Mouse (Mus musculus) liver, adult 2 months (tissue): ENCODE data around the gene Tmem252.

Experiments used
- CTCF ChIP-seq: fragments of 200-500 bp; IDR thresholded peaks from 2 replicates; pipeline ENCODE4 v1.5.1; 2011; ENCODE audit warnings: low read depth, low read length, control low read depth
- POLR2A ChIP-seq: fragments of 200-500 bp; IDR thresholded peaks from 2 replicates; pipeline ENCODE4 v1.6.1; 2011; ENCODE audit warnings: low read length, control low read depth; ENCODE audit not compliant: insufficient read depth; ENCODE audit errors: extremely low read depth

DNA sequence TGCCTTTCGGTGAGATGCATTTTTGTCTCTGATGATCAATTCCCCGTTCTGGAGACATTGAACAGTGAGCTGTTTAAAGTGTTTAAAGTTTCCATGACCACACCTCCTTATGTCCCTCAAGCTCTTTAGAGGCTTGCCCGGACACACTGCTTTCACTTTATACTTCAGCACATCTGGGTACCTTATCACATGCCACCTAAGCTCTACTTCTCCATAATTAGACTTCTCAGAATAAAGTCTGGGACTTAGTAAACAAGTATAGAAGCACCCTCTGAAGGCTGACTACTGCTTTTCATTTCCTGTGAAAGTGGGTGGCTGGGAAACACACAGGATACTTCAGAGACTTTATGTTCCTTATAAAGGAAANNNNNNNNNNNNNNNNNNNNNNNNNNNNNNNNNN is 16.8 kb upstream of the Tmem252 start:
- TF ChIP-seq CTCF = no peak
- no peak for TF ChIP-seq POLR2A
